In the genomic region with DNA sequence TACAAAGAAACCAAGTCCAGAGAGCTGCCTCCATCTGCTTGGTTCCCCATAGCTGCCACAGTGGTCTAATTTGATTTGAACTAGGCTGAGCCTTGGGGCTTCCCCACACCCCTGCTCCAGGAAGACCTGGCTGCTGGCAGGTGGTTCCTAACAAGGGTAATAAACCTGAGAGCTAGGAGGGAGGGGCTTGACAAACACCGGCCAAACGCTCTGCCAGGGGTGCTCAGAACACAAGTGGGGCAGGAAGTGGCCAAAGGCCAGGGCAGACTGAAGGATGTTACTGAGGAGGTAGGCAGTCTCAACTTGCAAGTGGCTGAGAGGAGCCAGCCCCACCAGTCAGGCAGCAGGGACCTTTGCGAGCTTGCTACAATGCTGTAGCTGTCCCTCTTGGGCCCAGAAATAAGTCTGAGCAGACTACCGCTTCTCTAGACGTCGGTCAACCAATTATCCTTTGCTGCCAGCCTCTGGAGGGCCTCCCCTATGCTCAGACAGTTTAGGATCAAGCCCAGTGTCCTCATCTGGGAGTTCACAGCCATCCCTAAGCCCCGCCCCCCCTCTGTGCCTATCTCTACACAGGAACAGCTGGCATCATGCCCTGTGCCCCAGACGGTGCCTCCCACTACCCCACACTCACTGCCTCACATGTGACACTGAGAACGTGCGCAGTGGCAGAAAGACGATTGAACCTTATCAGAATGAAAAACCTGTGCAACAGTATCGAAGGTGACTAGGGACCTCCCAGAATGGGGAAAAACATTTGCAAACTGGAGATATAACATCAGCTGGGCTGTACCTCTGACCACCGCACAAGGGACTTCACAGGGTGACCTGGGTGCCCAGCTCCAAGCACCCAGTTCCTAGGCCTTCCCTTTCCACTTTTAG, we compare ENCODE assay signal across 8 mouse cellular contexts. TPM values are rescaled to one million over a fixed set of nuclear protein-coding genes. Genes with fewer than 3 reads are reported as not detected.
DNase-seq lines count a peak whose midpoint lies in the region; ATAC-seq and TF ChIP-seq lines count a peak whose summit lies in the region.

No protein-coding gene starts in this region.

- H3K27me3 ChIP-seq in kidney, postnatal 0 days (ENCODE audit: insufficient read depth, low read length): no peaks in the 10 kb centered on the region
- H3K27me3 ChIP-seq in stomach, postnatal 0 days (ENCODE audit: control insufficient read depth, insufficient read depth, low read length): no peaks in the 10 kb centered on the region

- ATAC-seq in kidney, postnatal 0 days (replicated peaks; ENCODE audit: low FRiP score, low read depth): 0 out of 2 replicates have a peak, but pooled peaks have one; percentile 11
- ATAC-seq in stomach, postnatal 0 days (ENCODE audit: low FRiP score, low TSS enrichment): peak; percentile 71

- H3K9ac ChIP-seq in kidney, postnatal 0 days (ENCODE audit: low read depth, low read length): no peak overlapping the region
- 0 out of 2 replicates have a peak overlapping the region, but pooled peaks have one; percentile 31 for H3K9ac ChIP-seq in stomach, postnatal 0 days (ENCODE audit: low read length)

- no peak for TF ChIP-seq EP300 in stomach, postnatal 0 days (optimal IDR thresholded peaks at IDR 0.05)

- H3K4me2 ChIP-seq in kidney, postnatal 0 days (ENCODE audit: low read length): no peak overlapping the region
- no peak overlapping the region for H3K4me2 ChIP-seq in stomach, postnatal 0 days (replicated peaks; ENCODE audit: low read depth)

- TF ChIP-seq CTCF in kidney, postnatal 0 days (IDR thresholded peaks at IDR 0.05; ENCODE audit: low read depth): no peak
- no peak for TF ChIP-seq CTCF in stomach, postnatal 0 days (IDR thresholded peaks at IDR 0.05; ENCODE audit: low read depth)

- H3K9me3 ChIP-seq in kidney, postnatal 0 days (replicated peaks; ENCODE audit: low read length): no peaks in the 10 kb centered on the region
- no peaks in the 10 kb centered on the region for H3K9me3 ChIP-seq in stomach, postnatal 0 days (ENCODE audit: control insufficient read depth, low read length)

- WGBS in kidney, postnatal 0 days: 39% methylated on average over 13 of the region's 13 CpGs
- WGBS in stomach, postnatal 0 days: 43% methylated on average over 13 of the region's 13 CpGs

- no peaks in the 10 kb centered on the region for H3K36me3 ChIP-seq in kidney, postnatal 0 days (ENCODE audit: insufficient read depth, low read length)
- H3K36me3 ChIP-seq in stomach, postnatal 0 days (ENCODE audit: control insufficient read depth, insufficient read depth, low read length): no peaks in the 10 kb centered on the region

- peak; percentile 55 for DNase-seq in layer of hippocampus, adult 11-12 months (ENCODE audit: low spot score)
- no peak for DNase-seq in layer of hippocampus, adult 9-10 months (ENCODE audit: low spot score)
- DNase-seq in c-Kit-positive CD71-negative TER-119-negative erythroid progenitor cells, embryonic 14.5 days (ENCODE audit: low read depth): peak; percentile 30
- no peak for DNase-seq in kidney, postnatal 0 days (ENCODE audit: low spot score)
- DNase-seq in lung, postnatal 10 days: peak; percentile 74
- peak; percentile 81 for DNase-seq in stomach, postnatal 0 days (ENCODE audit: low spot score)
- DNase-seq in cerebellum, adult 9-11 months: no peak
- DNase-seq in cerebellum, adult 18-20 months: no peak

- no peaks in the 10 kb centered on the region; the same call in 1 of the 2 replicates for H3K4me1 ChIP-seq in kidney, postnatal 0 days (replicated peaks; ENCODE audit: insufficient read depth, low read length)
- H3K4me1 ChIP-seq in stomach, postnatal 0 days (replicated peaks; ENCODE audit: control insufficient read depth, insufficient read depth): no peaks in the 10 kb centered on the region

- no peak overlapping the region for H3K27ac ChIP-seq in kidney, postnatal 0 days
- H3K27ac ChIP-seq in stomach, postnatal 0 days (replicated peaks): peak overlapping the region; percentile 71

- H3K4me3 ChIP-seq in kidney, postnatal 0 days (replicated peaks; ENCODE audit: low read depth, low read length): no peak overlapping the region
- H3K4me3 ChIP-seq in stomach, postnatal 0 days (ENCODE audit: low read depth, low read length): no peak overlapping the region

RNA-seq across cellular contexts. Expression of a gene that starts 11.6 kb away (rescaled TPM):
- polyA plus RNA-seq in kidney, postnatal 0 days (2015; fragmentation: Nextera tagmentation; extraction: Ambion mirVana): 14.5 and 15.4 TPM in 2 replicates
- polyA plus RNA-seq in stomach, postnatal 0 days (2015; fragmentation: Nextera tagmentation; extraction: Ambion mirVana): 11.2 and 11.7 TPM in 2 replicates

Comparison
In these comparisons a context has a peak if more than half of its experiments do, and no peak if none do; other contexts are left out.
1. DNase-seq: peak in layer of hippocampus, adult 11-12 months (single experiment), c-Kit-positive CD71-negative TER-119-negative erythroid progenitor cells, embryonic 14.5 days (single experiment), lung, postnatal 10 days (single experiment) and stomach, postnatal 0 days (single experiment); none in layer of hippocampus, adult 9-10 months (single experiment), kidney, postnatal 0 days (single experiment), cerebellum, adult 9-11 months (single experiment) and cerebellum, adult 18-20 months (0 of 2).